Mouse (Mus musculus) limb, embryonic 12.5 days (tissue): ENCODE data around the gene Got2. TPM values are rescaled to one million over a fixed set of nuclear protein-coding genes. Genes with fewer than 3 reads are reported as not detected.

Source experiments
- ATAC-seq: fragments of 200-750 bp; cut with Nextera tagmentation; 2 replicates; pipeline ENCODE4 v1.8.0; 2017; ENCODE audit warnings: low read depth, moderate TSS enrichment; ENCODE audit not compliant: insufficient number of reproducible peaks, insufficient read depth, low FRiP score, low TSS enrichment
- H3K27ac ChIP-seq: fragments of 300-500 bp; sonication (generic); 2 replicates; pipeline ENCODE4 v1.5.1; 2016; ENCODE audit warnings: mild to moderate bottlenecking, moderate library complexity
- H3K27me3 ChIP-seq: fragments of 300-500 bp; sonication (generic); 2 replicates; pipeline ENCODE4 v1.6.1; 2016; ENCODE audit warnings: mild to moderate bottlenecking, moderate library complexity
- H3K36me3 ChIP-seq: fragments of 300-500 bp; sonication (generic); 2 replicates; pipeline ENCODE4 v1.6.1; 2016; ENCODE audit warnings: mild to moderate bottlenecking, moderate library complexity
- H3K4me1 ChIP-seq: fragments of 300-500 bp; sonication (generic); replicated peaks from 2 replicates; pipeline ENCODE4 v1.6.1; 2016
- H3K4me2 ChIP-seq: fragments of 300-500 bp; sonication (generic); 2 replicates; pipeline ENCODE4 v1.6.1; 2016; ENCODE audit warnings: mild to moderate bottlenecking, moderate library complexity
- H3K4me3 ChIP-seq: fragments of 300-500 bp; sonication (generic); replicated peaks from 2 replicates; pipeline ENCODE4 v1.5.1; 2016; ENCODE audit warnings: mild to moderate bottlenecking
- H3K9ac ChIP-seq: fragments of 300-500 bp; sonication (generic); replicated peaks from 2 replicates; pipeline ENCODE4 v1.6.1; 2016; ENCODE audit warnings: mild to moderate bottlenecking, moderate library complexity
- H3K9me3 ChIP-seq: fragments of 300-500 bp; sonication (generic); 2 replicates; pipeline ENCODE4 v1.6.1; 2016; ENCODE audit warnings: mild to moderate bottlenecking, moderate library complexity
- WGBS: fragments of 180-500 bp; shearing (Covaris S2); methylation state at CpG from one replicate; pipeline ENCODE4 v1.1.7; 2016; 5-methylcytosine and 5-hydroxymethylcytosine counted together
- polyA plus RNA-seq: library from polyadenylated mRNA; unstranded; fragments of >200 nt; fragmentation: Nextera tagmentation; extraction: Ambion mirVana; gene quantifications from 2 replicates; pipeline ENCODE4 v1.2.1, GENCODE M21; 2016

Gene Got2
- polyA plus RNA-seq, result 169 and 193 TPM in 2 replicates

DNA sequence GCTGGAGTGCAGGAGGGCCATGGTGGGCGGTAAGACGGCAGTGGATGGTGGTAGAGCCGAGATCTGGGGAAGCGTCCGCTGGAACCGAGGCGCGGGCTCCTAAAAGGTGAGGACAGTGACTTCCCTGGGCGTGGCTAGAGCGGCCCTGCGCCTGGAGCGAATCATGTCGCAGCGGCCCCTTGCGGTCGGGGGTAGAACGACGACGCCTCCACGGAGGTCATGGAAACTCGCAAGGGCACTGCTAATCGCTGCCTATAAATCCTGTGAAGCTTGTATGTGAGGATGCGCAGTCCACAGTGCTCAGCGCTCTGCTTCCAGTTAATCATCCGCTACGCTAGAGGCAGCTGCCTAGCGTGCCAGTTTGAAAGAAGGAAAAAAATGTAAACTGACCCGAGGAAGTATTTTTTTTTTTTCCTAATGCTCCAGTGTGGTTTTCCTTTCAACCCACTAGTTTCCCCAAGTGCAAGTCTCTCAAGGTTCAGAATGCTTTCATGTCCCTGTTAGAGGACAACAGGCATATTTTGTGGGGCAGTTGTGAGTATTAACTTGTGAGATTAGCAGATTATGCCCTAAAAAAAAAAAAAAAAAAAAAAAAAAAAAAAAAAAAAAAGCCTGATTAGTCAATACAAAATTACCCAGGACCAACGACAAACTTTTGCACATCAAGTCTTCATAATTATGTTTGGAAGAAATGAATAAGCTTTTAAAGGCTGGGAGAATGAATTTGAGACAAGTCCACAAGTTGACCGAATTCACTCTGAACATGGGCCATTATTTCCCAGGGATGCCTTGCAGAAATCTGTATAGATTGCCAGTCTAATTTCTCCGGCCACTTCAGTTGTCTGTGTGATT, at the start of gene Got2:
TSS of gene Got2 (minus strand) at position 263 of the 852 bp plus-strand sequence.
- Histone ChIP-seq H3K4me2 (peak within 1 kb of the TSS; percentile 82), H3K9ac (peak within 1 kb of the TSS; percentile 76), H3K36me3 (no peaks in the 10 kb centered on the region), H3K4me3 (peak within 1 kb of the TSS; percentile 92), H3K4me1 (peaks cover 21% of the 10 kb centered on the region), H3K27me3 (no peaks in the 10 kb centered on the region), H3K27ac (peak within 1 kb of the TSS; percentile 83), H3K9me3 (no peaks in the 10 kb centered on the region)
- ATAC-seq, result peak; percentile 82
- 8% methylated on average over 31 of the region's 31 CpGs for WGBS

DNA sequence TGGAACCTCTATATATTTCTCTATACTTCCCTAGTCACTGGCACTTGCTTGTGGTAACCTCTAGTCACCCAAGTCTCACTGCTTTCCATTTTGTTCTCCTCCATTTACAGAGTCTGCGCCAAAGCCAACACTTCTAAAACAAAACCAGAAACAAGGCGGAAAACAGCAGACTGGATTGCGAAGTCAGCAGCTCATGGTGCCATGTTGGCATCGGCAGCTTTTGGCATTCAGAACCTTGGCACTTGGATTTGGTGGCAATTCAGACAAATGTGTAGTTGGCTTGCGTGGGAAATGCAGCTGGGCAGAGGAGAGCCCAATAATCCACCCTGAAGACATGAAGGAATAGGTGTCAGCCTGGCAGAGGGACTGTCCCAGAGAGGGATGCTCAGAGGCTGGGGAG, 44.5 kb upstream of the Got2 start:
- no peak overlapping the region for H3K4me2 ChIP-seq
- H3K4me1 ChIP-seq, result no peaks in the 10 kb centered on the region
- no peak overlapping the region for H3K4me3 ChIP-seq
- 94% methylated on average over 5 of the region's 5 CpGs for WGBS
- no peak for ATAC-seq
- H3K36me3 ChIP-seq, result no peaks in the 10 kb centered on the region
- H3K9ac ChIP-seq, result no peak overlapping the region
- H3K9me3 ChIP-seq, result no peaks in the 10 kb centered on the region
- H3K27ac ChIP-seq, result no peak overlapping the region
- no peaks in the 10 kb centered on the region for H3K27me3 ChIP-seq

DNA sequence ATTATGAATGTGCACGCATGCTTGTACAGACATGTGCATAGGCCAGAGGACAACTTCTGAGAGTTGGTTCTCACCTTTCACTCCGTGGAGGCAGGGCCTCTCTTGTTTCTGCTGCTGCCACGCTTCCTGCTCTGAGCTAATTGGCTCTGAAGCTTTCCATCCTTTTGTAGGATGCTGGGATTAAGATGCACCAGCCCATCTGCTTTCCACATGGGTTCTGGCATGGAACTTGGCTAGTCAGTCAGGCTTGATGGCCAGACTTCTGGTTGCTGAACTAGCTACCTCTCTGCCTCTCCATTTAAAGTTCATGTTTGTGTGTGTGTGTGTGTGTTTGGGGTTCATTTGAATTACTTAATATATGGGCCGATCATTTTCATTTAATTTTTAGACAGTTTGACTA, 41.5 kb upstream of the Got2 start:
- Histone ChIP-seq H3K4me3 (no peak overlapping the region), H3K27me3 (no peaks in the 10 kb centered on the region), H3K4me1 (no peaks in the 10 kb centered on the region), H3K36me3 (no peaks in the 10 kb centered on the region), H3K9me3 (no peaks in the 10 kb centered on the region), H3K27ac (no peak overlapping the region), H3K4me2 (no peak overlapping the region), H3K9ac (no peak overlapping the region)
- ATAC-seq, result no peak
- WGBS, result 44% methylated on average over 4 of the region's 4 CpGs

DNA sequence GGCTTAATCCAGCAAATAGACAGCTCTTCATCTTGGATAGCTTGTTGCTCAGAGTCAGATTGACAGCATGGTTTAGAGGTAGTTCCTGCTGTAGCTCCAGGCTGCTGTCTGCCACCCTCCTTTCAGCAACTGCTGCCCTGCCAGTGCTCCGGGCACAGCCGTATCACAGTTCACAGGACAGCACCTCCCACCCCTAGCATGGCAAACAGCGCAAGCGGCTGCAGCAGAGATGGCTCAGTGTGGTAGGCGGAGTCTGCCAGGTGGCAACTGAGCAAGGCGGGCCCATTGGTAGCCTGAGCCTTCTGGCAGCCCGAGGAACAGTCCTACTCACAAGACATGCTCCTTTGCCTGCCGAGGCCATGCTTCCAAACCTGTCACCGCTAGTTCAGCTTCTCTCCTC, 27.8 kb upstream of the Got2 start:
- ATAC-seq, result no peak; the same call in 1 of the 2 replicates
- peak overlapping the region; percentile 27 for H3K4me3 ChIP-seq
- H3K9me3 ChIP-seq, result no peaks in the 10 kb centered on the region
- H3K4me2 ChIP-seq, result peak overlapping the region; percentile 60
- no peaks in the 10 kb centered on the region for H3K36me3 ChIP-seq
- WGBS, result 3% methylated on average over 9 of the region's 9 CpGs
- H3K27me3 ChIP-seq, result peaks cover 5% of the 10 kb centered on the region; the same call in 1 of the 2 replicates
- no peak overlapping the region for H3K27ac ChIP-seq
- peak overlapping the region; percentile 42; the same call in 1 of the 2 replicates for H3K9ac ChIP-seq
- H3K4me1 ChIP-seq, result peaks cover 4% of the 10 kb centered on the region; the same call in 1 of the 2 replicates

DNA sequence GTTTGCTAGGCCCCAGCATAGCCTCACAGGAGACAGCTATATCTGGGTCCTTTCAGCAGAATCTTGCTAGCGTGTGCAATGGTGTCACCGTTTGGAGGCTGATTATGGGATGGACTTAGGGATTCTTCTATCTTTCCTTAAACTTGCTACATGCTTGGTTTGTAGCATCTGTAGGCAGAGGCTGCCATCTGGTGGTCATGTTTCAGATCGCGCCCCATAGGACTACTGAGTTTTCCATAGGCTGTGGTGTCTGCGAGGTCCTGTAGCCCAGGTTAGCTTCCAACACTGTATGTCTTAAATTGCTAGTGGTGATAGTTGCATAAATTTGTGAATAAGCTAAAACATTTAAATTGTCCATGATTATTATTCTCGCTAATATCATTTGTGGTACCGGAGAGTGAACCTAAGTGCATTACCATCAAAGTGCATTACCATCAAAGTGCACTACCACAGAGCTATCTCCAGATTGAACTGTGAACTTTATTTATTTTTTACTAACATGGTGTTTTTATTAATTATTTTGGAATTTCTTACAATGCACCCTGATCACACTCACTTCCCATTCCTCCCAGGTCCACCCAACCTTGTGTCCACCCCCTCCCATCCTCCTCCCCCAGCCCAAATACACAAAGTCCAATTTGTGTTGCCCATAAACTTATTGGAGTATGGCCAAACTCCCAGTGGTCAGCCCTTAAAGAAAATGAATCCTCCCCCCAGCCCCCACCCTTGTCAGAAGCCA, 26.7 kb upstream of the Got2 start:
- Histone ChIP-seq H3K9me3 (no peaks in the 10 kb centered on the region), H3K4me1 (peaks cover 4% of the 10 kb centered on the region; the same call in 1 of the 2 replicates), H3K36me3 (no peaks in the 10 kb centered on the region), H3K4me2 (no peak overlapping the region), H3K27ac (no peak overlapping the region), H3K27me3 (peaks cover 5% of the 10 kb centered on the region; the same call in 1 of the 2 replicates), H3K9ac (no peak overlapping the region), H3K4me3 (no peak overlapping the region)
- no peak; the same call in 1 of the 2 replicates for ATAC-seq
- 7% methylated on average over 7 of the region's 7 CpGs for WGBS

DNA sequence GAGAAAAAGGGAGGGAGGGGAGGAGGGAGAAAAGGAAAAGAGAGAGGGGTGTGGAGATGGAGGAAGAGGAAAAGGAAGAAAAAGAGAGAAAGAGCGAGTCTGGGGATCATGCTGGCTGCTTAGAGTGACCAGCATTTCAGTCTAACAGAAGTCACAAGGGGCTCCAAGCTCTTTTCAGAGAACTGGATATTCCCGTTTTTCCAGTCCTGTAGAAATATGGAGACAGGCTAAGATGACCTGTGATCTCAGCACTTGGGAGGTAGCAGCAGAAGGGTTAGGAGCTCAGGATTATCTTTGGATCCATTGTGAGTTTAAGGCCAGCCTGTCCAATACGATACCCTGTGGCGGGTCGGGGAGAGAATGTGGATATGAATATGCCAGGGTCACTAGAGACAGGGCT, 22.9 kb upstream of the Got2 start:
- WGBS, result 79% methylated on average over 5 of the region's 5 CpGs
- Histone ChIP-seq H3K27me3 (peaks cover 4% of the 10 kb centered on the region; the same call in 1 of the 2 replicates), H3K4me2 (no peak overlapping the region), H3K4me1 (peaks cover 3% of the 10 kb centered on the region; the same call in 1 of the 2 replicates), H3K27ac (no peak overlapping the region), H3K36me3 (no peaks in the 10 kb centered on the region), H3K9ac (no peak overlapping the region), H3K9me3 (no peaks in the 10 kb centered on the region), H3K4me3 (no peak overlapping the region)
- no peak for ATAC-seq

DNA sequence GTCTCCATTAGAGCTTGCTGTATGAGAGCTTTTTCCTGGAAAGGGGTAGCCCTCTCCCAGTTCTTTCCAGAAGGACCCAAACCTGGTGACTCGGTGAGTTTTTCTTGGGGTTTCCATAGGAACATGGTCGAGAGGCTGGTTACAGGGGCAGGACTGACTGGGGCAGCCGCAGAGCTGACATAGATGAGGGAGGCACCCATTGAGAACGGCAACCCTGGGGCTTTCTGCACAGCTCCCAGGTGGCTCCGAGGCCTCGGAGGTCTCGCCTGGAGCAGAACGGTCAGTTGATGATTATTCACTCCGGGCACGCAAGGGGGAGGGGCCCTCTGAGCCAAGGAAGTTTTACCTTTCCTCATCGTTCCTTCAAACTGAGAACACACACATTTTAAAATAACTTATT, 19.5 kb upstream of the Got2 start:
- H3K4me1 ChIP-seq, result no peaks in the 10 kb centered on the region
- no peak overlapping the region for H3K4me3 ChIP-seq
- no peak overlapping the region for H3K27ac ChIP-seq
- H3K9me3 ChIP-seq, result no peaks in the 10 kb centered on the region
- H3K4me2 ChIP-seq, result no peak overlapping the region
- no peak for ATAC-seq
- H3K36me3 ChIP-seq, result no peaks in the 10 kb centered on the region
- no peak overlapping the region for H3K9ac ChIP-seq
- WGBS, result 78% methylated on average over 11 of the region's 11 CpGs
- H3K27me3 ChIP-seq, result no peaks in the 10 kb centered on the region

DNA sequence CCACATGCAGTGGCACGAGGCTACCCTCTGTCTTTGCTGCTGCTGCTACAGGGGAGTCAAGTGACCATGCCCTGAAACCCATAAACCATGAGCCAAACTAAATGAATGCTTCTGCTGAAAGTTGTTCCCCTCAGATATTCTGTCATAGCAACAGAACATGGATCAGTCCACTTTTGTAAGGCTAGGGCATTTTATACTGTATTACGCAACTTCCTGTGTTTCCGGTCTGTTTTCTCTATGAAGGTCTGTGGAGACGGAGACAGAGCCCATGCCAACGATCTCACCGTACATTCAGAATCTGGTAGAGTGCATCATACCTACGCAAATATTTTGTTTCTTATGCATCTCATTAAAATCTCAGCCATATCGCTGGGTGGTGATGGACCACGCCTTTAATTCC, 18.4 kb upstream of the Got2 start:
- WGBS, result 93% methylated on average over 9 of the region's 9 CpGs
- Histone ChIP-seq H3K9me3 (no peaks in the 10 kb centered on the region), H3K27me3 (no peaks in the 10 kb centered on the region), H3K4me1 (no peaks in the 10 kb centered on the region), H3K36me3 (no peaks in the 10 kb centered on the region), H3K4me3 (no peak overlapping the region), H3K27ac (no peak overlapping the region), H3K9ac (no peak overlapping the region), H3K4me2 (no peak overlapping the region)
- ATAC-seq, result no peak

DNA sequence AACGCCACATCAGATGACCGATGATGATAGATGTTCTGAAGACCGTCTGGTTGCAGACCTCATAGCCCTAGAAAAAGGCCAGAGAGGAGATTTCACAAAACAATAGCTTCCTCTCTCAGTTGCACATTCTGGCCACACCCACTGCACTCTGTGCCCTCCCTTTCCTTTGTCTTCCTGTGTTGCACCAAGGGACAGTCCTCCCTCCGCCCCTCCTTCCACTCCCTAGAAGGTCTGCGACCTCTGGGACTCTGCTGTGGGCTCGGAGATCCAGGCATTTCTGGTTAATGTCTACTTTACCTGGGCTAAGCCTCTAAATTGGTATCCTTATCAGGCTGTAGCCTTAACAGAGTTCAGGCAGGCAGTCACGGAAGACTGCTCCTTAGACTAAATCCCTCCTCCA, 13.5 kb upstream of the Got2 start:
- Histone ChIP-seq H3K9ac (no peak overlapping the region), H3K4me3 (no peak overlapping the region), H3K27ac (no peak overlapping the region), H3K36me3 (no peaks in the 10 kb centered on the region), H3K27me3 (no peaks in the 10 kb centered on the region), H3K9me3 (no peaks in the 10 kb centered on the region), H3K4me1 (no peaks in the 10 kb centered on the region), H3K4me2 (no peak overlapping the region)
- ATAC-seq, result no peak
- WGBS, result 54% methylated on average over 7 of the region's 7 CpGs

DNA sequence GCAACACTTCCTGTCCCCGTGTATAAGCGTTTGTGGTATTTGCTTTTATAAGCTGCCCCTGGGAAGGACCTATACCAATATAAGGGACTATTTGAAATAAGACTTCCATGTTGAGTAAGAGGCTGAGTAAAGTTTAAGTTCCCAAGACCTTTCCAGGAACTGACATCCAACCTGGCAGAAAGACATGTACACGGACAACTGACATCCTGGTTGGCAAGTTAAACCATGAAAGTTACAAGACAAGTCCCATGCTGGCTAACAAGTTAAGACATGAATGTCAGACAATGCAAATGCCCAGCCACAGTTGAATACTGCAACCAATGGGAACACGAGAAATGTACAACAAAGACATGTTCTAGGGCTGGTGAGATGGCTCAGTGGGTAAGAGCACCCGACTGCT, 5.4 kb upstream of the Got2 start:
- no peaks in the 10 kb centered on the region for H3K36me3 ChIP-seq
- H3K9me3 ChIP-seq, result no peaks in the 10 kb centered on the region
- H3K27ac ChIP-seq, result no peak overlapping the region
- WGBS, result 80% methylated on average over 5 of the region's 5 CpGs
- no peak overlapping the region for H3K4me3 ChIP-seq
- no peak for ATAC-seq
- no peaks in the 10 kb centered on the region for H3K4me1 ChIP-seq
- H3K27me3 ChIP-seq, result no peaks in the 10 kb centered on the region
- H3K4me2 ChIP-seq, result no peak overlapping the region
- no peak overlapping the region for H3K9ac ChIP-seq

DNA sequence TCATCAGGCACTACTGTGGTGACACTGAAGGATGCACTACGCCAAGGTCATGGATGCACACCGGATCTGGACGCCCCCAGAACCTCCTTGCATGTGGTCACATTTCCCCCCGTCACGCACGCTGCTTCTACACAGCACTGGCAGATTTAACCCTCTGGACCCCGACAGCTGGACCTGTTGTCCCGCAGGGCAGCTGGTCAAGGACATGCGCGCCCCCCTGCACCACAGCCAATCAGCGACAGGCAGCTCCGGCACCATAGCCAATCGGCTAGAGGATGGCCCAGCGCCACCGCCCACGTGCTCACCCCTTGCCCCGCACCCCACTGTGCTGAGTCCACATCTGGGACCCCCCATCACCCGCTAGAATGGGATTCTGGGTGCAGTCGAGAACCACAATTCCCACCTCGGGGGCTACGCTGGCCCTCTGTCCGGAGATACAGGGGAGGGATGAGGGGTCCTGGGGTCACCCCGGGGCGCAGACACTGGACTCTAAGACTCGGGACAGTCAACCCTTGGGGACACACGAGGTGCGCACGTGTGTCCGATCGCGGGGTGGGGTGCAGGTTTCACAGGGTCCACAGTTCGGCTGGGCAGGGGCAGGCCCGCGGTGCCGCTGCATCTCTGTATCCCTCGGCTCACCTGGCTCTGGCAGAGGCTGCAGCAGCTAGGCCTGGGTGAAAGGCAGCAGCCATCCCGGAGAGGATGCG, 616 bp downstream of the Got2 start:
- peak overlapping the region; percentile 83 for H3K27ac ChIP-seq
- peak; percentile 91 for ATAC-seq
- H3K4me1 ChIP-seq, result peaks cover 21% of the 10 kb centered on the region
- no peaks in the 10 kb centered on the region for H3K27me3 ChIP-seq
- no peaks in the 10 kb centered on the region for H3K9me3 ChIP-seq
- H3K36me3 ChIP-seq, result no peaks in the 10 kb centered on the region
- H3K9ac ChIP-seq, result peak overlapping the region; percentile 76
- H3K4me2 ChIP-seq, result peak overlapping the region; percentile 82
- under 1% methylated on average over 38 of the region's 38 CpGs for WGBS
- peak overlapping the region; percentile 92 for H3K4me3 ChIP-seq
